Mouse (Mus musculus) forebrain, embryonic 15.5 days (tissue): ENCODE measurements around the gene Angel1. TPM values are rescaled to one million over a fixed set of nuclear protein-coding genes. Genes with fewer than 3 reads are reported as not detected.

Experiments used
- ATAC-seq: fragments of 200-750 bp; cut with Nextera tagmentation; replicated peaks from 2 replicates; pipeline ENCODE4 v1.8.0; 2017; ENCODE audit warnings: mild to moderate bottlenecking, moderate TSS enrichment, moderate library complexity
- H3K27ac ChIP-seq: fragments of 300-500 bp; sonication (generic); replicated peaks from 2 replicates; pipeline ENCODE4 v1.5.1; 2015; ENCODE audit warnings: mild to moderate bottlenecking, inconsistent platforms
- H3K27me3 ChIP-seq: fragments of 300-500 bp; sonication (generic); 2 replicates; pipeline ENCODE4 v1.6.1; 2015; ENCODE audit warnings: inconsistent platforms
- H3K36me3 ChIP-seq: fragments of 300-500 bp; sonication (generic); 2 replicates; pipeline ENCODE4 v1.6.1; 2015; ENCODE audit warnings: mild to moderate bottlenecking, inconsistent platforms
- H3K4me1 ChIP-seq: fragments of 300-500 bp; sonication (generic); 2 replicates; pipeline ENCODE4 v1.6.1; 2015; ENCODE audit warnings: inconsistent platforms
- H3K4me2 ChIP-seq: fragments of 300-500 bp; sonication (generic); replicated peaks from 2 replicates; pipeline ENCODE4 v1.6.1; 2015; ENCODE audit warnings: mild to moderate bottlenecking, inconsistent platforms
- H3K4me3 ChIP-seq: fragments of 300-500 bp; sonication (generic); 2 replicates; pipeline ENCODE4 v1.5.1; 2015; ENCODE audit warnings: mild to moderate bottlenecking, inconsistent platforms
- H3K9ac ChIP-seq: fragments of 300-500 bp; sonication (generic); replicated peaks from 2 replicates; pipeline ENCODE4 v1.6.1; 2015; ENCODE audit warnings: mild to moderate bottlenecking, inconsistent platforms
- H3K9me3 ChIP-seq: fragments of 300-500 bp; sonication (generic); 2 replicates; pipeline ENCODE4 v1.6.1; 2016; ENCODE audit warnings: inconsistent platforms
- WGBS: fragments of 180-500 bp; shearing (Covaris S2); methylation state at CpG from one replicate; pipeline ENCODE4 v1.1.7; 2015; ENCODE audit warnings: mixed read lengths; 5-methylcytosine and 5-hydroxymethylcytosine counted together
- polyA plus RNA-seq: library from polyadenylated mRNA; unstranded; fragments of >200 nt; fragmentation: Nextera tagmentation; extraction: Ambion mirVana; gene quantifications from 2 replicates; pipeline ENCODE4 v1.2.1, GENCODE M21; 2015

The Angel1 gene
- polyA plus RNA-seq, 1 experiment from 2014 or later, result 10.7 TPM

GRCm38 (mm10) chr12:86686551-86687330, 39.5 kb downstream of the Angel1 start:
- peaks cover 42% of the 10 kb centered on the region for H3K4me1 ChIP-seq
- H3K27ac ChIP-seq, result no peak overlapping the region
- H3K4me2 ChIP-seq, result no peak overlapping the region
- no peak overlapping the region for H3K4me3 ChIP-seq
- H3K9ac ChIP-seq, result no peak overlapping the region
- H3K36me3 ChIP-seq, result peaks cover 51% of the 10 kb centered on the region
- ATAC-seq, result no peak
- H3K27me3 ChIP-seq, result no peaks in the 10 kb centered on the region
- no peaks in the 10 kb centered on the region for H3K9me3 ChIP-seq
- 58% methylated on average over 13 of the region's 13 CpGs for WGBS

- H3K9me3 ChIP-seq, result no peaks in the 10 kb centered on the region
- peaks cover 37% of the 10 kb centered on the region for H3K36me3 ChIP-seq
- ATAC-seq, result 0 out of 2 replicates have a peak, but pooled peaks have one; percentile 4
- H3K27me3 ChIP-seq, result no peaks in the 10 kb centered on the region
- H3K4me3 ChIP-seq, result no peak overlapping the region
- no peak overlapping the region for H3K9ac ChIP-seq
- WGBS, result 67% methylated on average over 9 of the region's 9 CpGs
- no peak overlapping the region for H3K4me2 ChIP-seq
- peak overlapping the region; percentile 47; the same call in 1 of the 2 replicates for H3K27ac ChIP-seq
- peaks cover 50% of the 10 kb centered on the region for H3K4me1 ChIP-seq
These were observed 41.0 kb downstream of the Angel1 start for GRCm38 (mm10) chr12:86685275-86685674.

- Histone ChIP-seq H3K4me2 (peak overlapping the region; percentile 76; the same call in 1 of the 2 replicates), H3K4me1 (peaks cover 50% of the 10 kb centered on the region), H3K9ac (no peak overlapping the region), H3K4me3 (no peak overlapping the region), H3K27me3 (no peaks in the 10 kb centered on the region), H3K9me3 (no peaks in the 10 kb centered on the region), H3K36me3 (peaks cover 23% of the 10 kb centered on the region), H3K27ac (no peak overlapping the region)
- no peak for ATAC-seq
- 79% methylated on average over 7 of the region's 7 CpGs for WGBS
These were observed 42.6 kb downstream of the Angel1 start for GRCm38 (mm10) chr12:86683698-86684097.

- H3K27me3 ChIP-seq, result no peaks in the 10 kb centered on the region
- no peak overlapping the region; the same call in 1 of the 2 replicates for H3K27ac ChIP-seq
- peaks cover 11% of the 10 kb centered on the region for H3K36me3 ChIP-seq
- ATAC-seq, result no peak
- WGBS, result 66% methylated on average over 8 of the region's 8 CpGs
- no peaks in the 10 kb centered on the region for H3K9me3 ChIP-seq
- peaks cover 53% of the 10 kb centered on the region for H3K4me1 ChIP-seq
- H3K4me2 ChIP-seq, result peak overlapping the region; percentile 76
- peak overlapping the region; percentile 69 for H3K4me3 ChIP-seq
- no peak overlapping the region for H3K9ac ChIP-seq
These were observed 44.1 kb downstream of the Angel1 start for GRCm38 (mm10) chr12:86682178-86682577.

GRCm38 (mm10) chr12:86681626-86682025, 44.6 kb downstream of the Angel1 start:
- H3K4me1 ChIP-seq, result peaks cover 52% of the 10 kb centered on the region
- H3K9ac ChIP-seq, result no peak overlapping the region
- H3K27me3 ChIP-seq, result no peaks in the 10 kb centered on the region
- H3K9me3 ChIP-seq, result no peaks in the 10 kb centered on the region
- H3K27ac ChIP-seq, result 0 out of 2 replicates have a peak overlapping the region, but pooled peaks have one; percentile 23
- no peak for ATAC-seq
- H3K4me2 ChIP-seq, result peak overlapping the region; percentile 76
- H3K4me3 ChIP-seq, result peak overlapping the region; percentile 69
- H3K36me3 ChIP-seq, result peaks cover 7% of the 10 kb centered on the region
- 83% methylated on average over 9 of the region's 9 CpGs for WGBS

- Histone ChIP-seq H3K9ac (peak overlapping the region; percentile 99), H3K4me1 (peaks cover 45% of the 10 kb centered on the region), H3K36me3 (no peaks in the 10 kb centered on the region), H3K4me3 (peak overlapping the region; percentile 69), H3K9me3 (no peaks in the 10 kb centered on the region), H3K4me2 (peak overlapping the region; percentile 76), H3K27me3 (no peaks in the 10 kb centered on the region), H3K27ac (peak overlapping the region; percentile 96)
- peak; percentile 12; the same call in 1 of the 2 replicates for ATAC-seq
- 35% methylated on average over 11 of the region's 11 CpGs for WGBS
These were observed 45.6 kb downstream of the Angel1 start for GRCm38 (mm10) chr12:86680591-86681193.

- Histone ChIP-seq H3K9ac (peak overlapping the region; percentile 99), H3K4me1 (peaks cover 40% of the 10 kb centered on the region), H3K4me2 (peak overlapping the region; percentile 76), H3K9me3 (no peaks in the 10 kb centered on the region), H3K27ac (peak overlapping the region; percentile 96), H3K4me3 (peak overlapping the region; percentile 69), H3K36me3 (no peaks in the 10 kb centered on the region), H3K27me3 (no peaks in the 10 kb centered on the region)
- 21% methylated on average over 12 of the region's 12 CpGs for WGBS
- ATAC-seq, result no peak
These were observed 46.2 kb downstream of the Angel1 start for GRCm38 (mm10) chr12:86679991-86680491.

- Histone ChIP-seq H3K9ac (peak overlapping the region; percentile 99), H3K27ac (peak overlapping the region; percentile 96), H3K9me3 (no peaks in the 10 kb centered on the region), H3K4me1 (peaks cover 37% of the 10 kb centered on the region), H3K27me3 (no peaks in the 10 kb centered on the region), H3K4me2 (peak overlapping the region; percentile 76), H3K36me3 (no peaks in the 10 kb centered on the region), H3K4me3 (peak overlapping the region; percentile 69)
- 3% methylated on average over 9 of the region's 9 CpGs for WGBS
- peak; percentile 15 for ATAC-seq
These were observed 46.7 kb downstream of the Angel1 start for GRCm38 (mm10) chr12:86679546-86679930.

- H3K9me3 ChIP-seq, result no peaks in the 10 kb centered on the region
- H3K9ac ChIP-seq, result peak within 1 kb of the TSS; percentile 99
- no peaks in the 10 kb centered on the region for H3K27me3 ChIP-seq
- H3K27ac ChIP-seq, result peak within 1 kb of the TSS; percentile 96
- under 1% methylated on average over 82 of the region's 94 CpGs for WGBS
- peak within 1 kb of the TSS; percentile 69 for H3K4me3 ChIP-seq
- peak within 1 kb of the TSS; percentile 76 for H3K4me2 ChIP-seq
- peaks cover 32% of the 10 kb centered on the region for H3K4me1 ChIP-seq
- no peaks in the 10 kb centered on the region for H3K36me3 ChIP-seq
- ATAC-seq, result peak; percentile 83
These were observed 47.4 kb downstream of the Angel1 start, which contains the start of gene Vash1 for GRCm38 (mm10) chr12:86678591-86679545. TSS of gene Vash1 (plus strand) at chr12:86678700.

- no peak for ATAC-seq
- Histone ChIP-seq H3K4me2 (no peak overlapping the region), H3K9ac (no peak overlapping the region), H3K4me1 (no peaks in the 10 kb centered on the region), H3K4me3 (no peak overlapping the region), H3K27ac (no peak overlapping the region), H3K27me3 (no peaks in the 10 kb centered on the region), H3K9me3 (no peaks in the 10 kb centered on the region), H3K36me3 (no peaks in the 10 kb centered on the region)
- WGBS, result 79% methylated on average over 5 of the region's 5 CpGs
These were observed 53.8 kb downstream of the Angel1 start for GRCm38 (mm10) chr12:86672507-86672906.

GRCm38 (mm10) chr12:86672105-86672504, 54.2 kb downstream of the Angel1 start:
- ATAC-seq, result no peak
- Histone ChIP-seq H3K27me3 (no peaks in the 10 kb centered on the region), H3K9ac (no peak overlapping the region), H3K36me3 (no peaks in the 10 kb centered on the region), H3K4me1 (no peaks in the 10 kb centered on the region), H3K4me3 (no peak overlapping the region), H3K9me3 (no peaks in the 10 kb centered on the region), H3K4me2 (no peak overlapping the region), H3K27ac (no peak overlapping the region)
- 90% methylated on average over 4 of the region's 4 CpGs for WGBS
